Mouse (Mus musculus) monocyte, adult 5-6 weeks (primary cell): Measurements from ENCODE around the gene Cth. TPM values are rescaled to one million over a fixed set of nuclear protein-coding genes. Genes with fewer than 3 reads are reported as not detected.
"Not testable (repeated sequence)": the region's sequence is repeated elsewhere in the genome, so short reads cannot be mapped to it uniquely, and the experiment has no call there.

ENCODE experiments used
- ATAC-seq: fragments of 153-309, 156-312 bp; replicated peaks from 2 replicates; pipeline ENCODE4 v1.8.0; 2017; ENCODE audit warnings: mild to moderate bottlenecking; ENCODE audit not compliant: low TSS enrichment, insufficient number of reproducible peaks, severe bottlenecking, poor library complexity, low FRiP score
- total RNA-seq: library from RNA; stranded (forward); fragments of 200-1000, 200-491, 200-594 nt; gene quantifications from 3 replicates; pipeline ENCODE4 v1.2.3, GENCODE M21; 2017

The Cth gene
- total RNA-seq = not detected in 3 replicates

DNA sequence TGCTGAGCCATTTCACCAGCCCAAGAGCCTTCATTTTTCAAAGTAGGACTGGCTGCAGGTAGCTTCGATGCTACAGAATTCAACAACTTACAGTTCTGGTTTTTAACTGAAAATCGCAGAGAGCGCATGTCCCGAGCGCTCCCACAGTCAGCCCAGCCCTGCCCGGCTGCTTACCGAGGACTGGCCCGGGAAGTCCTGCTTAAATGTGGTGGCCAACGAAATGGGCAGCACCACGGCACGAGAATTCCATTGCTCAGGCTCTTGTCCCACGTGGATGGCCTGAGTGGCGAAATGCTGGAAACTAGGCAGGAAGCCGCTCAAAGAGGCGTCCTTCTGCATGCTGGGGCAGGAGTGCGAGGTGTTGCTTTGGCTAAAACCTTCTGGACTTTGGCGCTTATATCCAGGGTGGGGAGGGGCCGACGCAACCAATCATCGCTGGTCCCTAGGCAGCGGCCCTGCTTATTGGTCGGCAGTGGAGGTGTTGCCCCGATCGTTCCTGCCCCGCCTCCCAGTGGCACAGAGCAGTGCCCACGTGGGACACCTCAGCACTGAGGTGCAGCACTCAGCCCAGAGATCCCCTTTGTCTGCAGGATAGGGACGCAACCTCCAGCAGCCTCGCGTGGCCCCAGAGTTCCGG is at the start of gene Cth:
Gene Cth (minus strand): TSS at position 386 of the 637 bp plus-strand sequence.
- ATAC-seq = peak; percentile 82

- no peak for ATAC-seq
These were observed 48.4 kb upstream of the Cth start for GRCm38 (mm10) chr3:157973236-157973635.

DNA sequence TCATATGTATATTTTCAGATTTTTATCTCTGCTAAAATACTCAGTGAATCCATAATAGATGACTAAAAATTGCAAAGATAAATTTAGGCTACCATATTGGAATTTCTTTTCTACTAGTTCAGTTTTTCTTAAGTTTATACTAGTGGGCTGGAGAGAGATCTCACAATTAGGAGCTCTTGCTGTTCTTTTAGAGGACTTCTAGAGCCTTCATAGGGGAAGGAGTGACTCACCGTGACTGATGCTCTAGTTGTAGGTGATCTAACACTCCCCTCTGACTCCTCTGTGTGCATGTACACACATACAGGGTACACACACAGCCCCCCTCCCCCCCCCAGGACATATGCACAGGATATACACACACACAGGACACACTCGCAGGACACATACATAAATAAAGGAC is 46.3 kb upstream of the Cth start:
- no peak for ATAC-seq

DNA sequence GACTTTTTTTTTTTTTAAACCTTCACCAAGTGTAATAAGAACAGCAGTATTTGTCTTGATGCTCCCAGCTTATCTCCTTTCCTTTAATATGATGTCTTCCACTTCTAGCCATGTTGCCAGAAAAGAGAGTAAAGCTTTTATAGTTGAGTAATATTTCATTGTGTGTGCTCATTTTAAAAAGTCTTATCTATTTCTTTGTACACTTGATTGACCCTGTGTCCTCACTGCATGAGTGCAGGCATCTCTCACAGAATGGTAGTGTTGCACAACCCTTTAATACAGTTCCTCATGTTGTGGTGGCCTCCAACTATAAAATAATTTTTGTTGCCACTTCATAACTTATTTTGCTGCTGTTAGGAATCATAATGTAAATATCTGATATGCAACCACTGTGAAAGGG is 32.4 kb upstream of the Cth start:
- no peak for ATAC-seq

- no peak for ATAC-seq
These were observed 31.3 kb upstream of the Cth start for GRCm38 (mm10) chr3:157956201-157956600.

GRCm38 (mm10) chr3:157955466-157955865 is 30.6 kb upstream of the Cth start:
- no peak for ATAC-seq

GRCm38 (mm10) chr3:157952716-157953115 is 27.8 kb upstream of the Cth start:
- ATAC-seq = no peak

DNA sequence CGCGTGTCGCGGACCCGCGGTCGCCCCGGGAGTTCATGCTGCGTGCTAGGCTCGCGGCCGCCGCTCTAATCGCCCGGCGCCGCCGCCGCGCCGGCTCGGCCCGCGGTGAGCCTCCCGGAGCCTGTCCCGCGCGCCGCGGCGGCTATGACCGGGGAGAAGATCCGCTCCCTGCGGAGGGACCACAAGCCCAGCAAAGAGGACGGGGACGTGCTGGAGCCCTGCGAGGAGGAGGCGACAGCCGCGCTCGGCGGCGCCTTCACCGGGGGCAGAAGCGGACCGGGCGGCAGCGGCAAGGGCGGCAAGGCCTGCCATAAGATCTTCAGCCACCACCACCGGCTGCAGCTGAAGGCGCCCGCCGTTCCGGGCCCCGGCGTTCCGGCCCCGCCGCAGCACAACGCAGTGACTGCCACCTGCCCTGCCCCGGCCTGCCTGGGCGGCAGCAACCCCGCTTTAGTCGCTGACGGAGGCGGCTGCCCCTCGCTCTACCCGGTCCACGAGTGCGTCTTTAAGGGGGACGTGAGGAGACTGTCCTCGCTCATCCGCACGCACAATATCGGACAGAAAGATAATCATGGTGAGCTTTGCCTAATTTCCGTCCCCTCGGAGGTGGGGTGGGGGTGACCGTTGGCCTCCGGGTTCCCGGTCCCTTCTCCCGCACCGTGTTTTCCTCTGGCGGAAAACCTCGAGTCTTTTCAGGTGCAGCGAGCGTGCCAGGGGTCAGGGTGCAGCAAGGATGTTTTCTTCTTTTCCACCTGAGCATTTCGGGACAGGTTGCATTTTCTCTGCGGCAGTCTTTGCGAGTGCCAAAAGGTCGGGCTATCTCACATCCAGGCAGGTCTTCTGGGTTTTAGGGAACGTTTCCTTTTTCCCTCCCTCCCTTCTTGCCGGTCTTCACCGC is 22.8 kb upstream of the Cth start:
- no peak; the same call in 1 of the 2 replicates for ATAC-seq

- ATAC-seq = peak; percentile 96
These were observed 22.0 kb upstream of the Cth start, which contains the start of gene Ankrd13c for GRCm38 (mm10) chr3:157946843-157947358. TSS of gene Ankrd13c (plus strand) at chr3:157947239.

DNA sequence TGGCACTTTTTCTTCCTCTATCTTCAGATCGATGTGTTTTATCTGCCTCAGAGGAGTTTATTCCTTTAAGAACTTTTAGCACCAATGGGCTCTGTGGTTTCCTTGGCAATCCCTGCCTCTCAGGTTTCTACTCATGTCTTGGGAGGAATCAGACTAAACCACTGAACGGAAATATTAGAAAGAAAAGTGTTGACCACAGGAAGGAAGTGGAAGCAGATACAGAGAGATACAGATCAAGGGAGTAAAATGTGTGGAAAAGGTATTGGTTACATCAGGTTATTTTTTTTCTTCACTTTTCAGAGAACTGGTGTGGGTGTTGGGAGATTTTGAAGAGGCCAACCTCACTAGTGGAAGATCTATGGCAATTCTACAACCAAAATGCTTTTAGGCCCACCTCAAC is 13.7 kb upstream of the Cth start:
- ATAC-seq = no peak

DNA sequence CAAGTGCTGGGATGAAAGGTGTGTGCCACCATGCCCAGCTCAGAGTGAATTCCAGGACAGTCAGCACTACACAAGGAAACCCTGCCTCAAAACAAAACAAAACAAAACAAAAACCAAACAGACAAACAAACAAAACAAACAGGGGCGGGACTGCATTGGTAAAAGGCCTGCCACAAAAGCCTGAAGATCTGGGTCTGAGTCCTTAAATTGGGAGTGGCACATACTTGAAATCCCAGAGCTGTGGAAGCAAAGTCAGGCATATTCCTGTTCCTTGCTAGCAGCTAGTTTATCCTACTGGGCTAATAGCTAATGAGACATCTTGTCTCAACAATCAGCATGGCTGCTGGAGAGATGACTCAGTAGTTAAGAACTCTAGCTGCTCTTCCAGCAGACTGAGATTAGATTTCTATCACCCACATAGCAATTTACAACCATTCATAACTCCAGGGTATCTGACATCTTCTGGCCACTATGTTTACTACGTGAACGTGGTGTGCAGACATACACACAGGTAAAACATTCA is 9.5 kb upstream of the Cth start:
- no peak for ATAC-seq

- ATAC-seq = not testable (repeated sequence)
These were observed 8.3 kb upstream of the Cth start for GRCm38 (mm10) chr3:157933223-157933622.

- ATAC-seq = no peak
These were observed 7.2 kb upstream of the Cth start for GRCm38 (mm10) chr3:157932074-157932473.

DNA sequence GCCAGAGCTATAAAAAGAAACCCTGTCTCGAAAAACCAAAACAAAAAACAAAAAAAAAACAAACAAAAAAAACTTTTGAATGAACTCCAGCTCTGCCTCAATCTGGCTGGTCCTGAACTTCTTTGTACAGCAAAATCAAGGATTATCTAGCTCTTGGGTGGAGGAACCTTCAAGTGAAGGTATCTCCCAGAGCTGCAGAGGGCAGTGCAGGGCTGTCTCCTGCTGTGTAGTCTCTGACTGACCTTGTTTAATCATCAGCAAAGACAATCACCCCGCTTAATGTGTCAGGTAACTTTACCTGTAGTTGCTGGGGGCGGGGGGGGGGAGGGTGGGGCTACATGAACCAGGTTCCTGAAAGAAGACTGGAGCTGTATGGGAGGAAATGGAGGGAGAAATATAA is 6.7 kb upstream of the Cth start:
- no peak for ATAC-seq

GRCm38 (mm10) chr3:157929417-157929816 is 4.5 kb upstream of the Cth start:
- no peak for ATAC-seq

DNA sequence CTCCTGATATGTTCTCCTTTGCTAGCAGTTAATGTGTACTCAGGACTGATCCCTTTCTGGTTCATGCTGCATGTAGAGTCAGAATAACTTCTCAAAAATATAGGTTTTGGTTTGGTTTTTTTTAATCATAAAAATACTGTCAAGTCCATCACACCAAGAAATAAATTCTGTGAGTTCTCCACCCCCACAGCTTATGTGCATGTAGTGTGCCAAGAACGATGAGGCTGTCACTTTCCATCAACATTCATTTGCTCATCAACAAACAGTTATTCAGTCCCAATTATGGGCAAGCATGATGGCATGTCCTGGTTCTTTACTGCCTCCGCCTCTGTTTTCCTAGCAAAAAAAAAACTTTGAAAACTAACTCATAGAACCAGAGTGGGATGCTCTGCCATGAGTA is 3.9 kb upstream of the Cth start:
- no peak for ATAC-seq

GRCm38 (mm10) chr3:157926761-157927160 is 1.9 kb upstream of the Cth start:
- ATAC-seq = no peak

GRCm38 (mm10) chr3:157925706-157926510 is 1.0 kb upstream of the Cth start:
- no peak for ATAC-seq
